Mouse (Mus musculus) urinary bladder, postnatal 36 days (tissue): ENCODE results near the gene Dok5.

Experiments used
- DNase-seq, 2 experiments: peaks; one replicate each; pipeline ENCODE4 v3.0.0; 2022; ENCODE audit warnings: low spot score in 2 of 2, mixed read lengths in 1 of 2

The Dok5 gene

GRCm38 (mm10) chr2:170926237-170926636 lies 194.6 kb downstream of the Dok5 start:
- no peak for DNase-seq
